Mouse (Mus musculus) embryonic fibroblast, embryonic 13.5 days (primary cell): ENCODE results near the gene Samd4b.

ENCODE experiments used
- CTCF ChIP-seq: IDR thresholded peaks from 2 replicates; pipeline ENCODE4 v1.5.1; 2011; ENCODE audit warnings: mild to moderate bottlenecking, control low read depth, low read length, moderate library complexity, borderline replicate concordance; ENCODE audit not compliant: insufficient read depth
- POLR2A ChIP-seq: IDR thresholded peaks from 2 replicates; pipeline ENCODE4 v1.6.1; 2011; ENCODE audit warnings: low read depth, mild to moderate bottlenecking, control low read depth, low read length, moderate library complexity

GRCm38 (mm10) chr7:28467213-28467751 is 130.7 kb downstream of the Samd4b start:
- peak; percentile 43; the same call in 1 of the 2 replicates for TF ChIP-seq POLR2A
- TF ChIP-seq CTCF, result no peak
